In genomic region chr1:11873573-11873972, GRCm38 (mm10) we compare ENCODE assay signal across 14 mouse cellular contexts.
DNase-seq lines count a peak whose midpoint lies in the region; ATAC-seq lines count a peak whose summit lies in the region.
"Had no signal": no experiment of that assay in that cellular context is flagged by ENCODE, and none has a peak within 500 bp of the region (broad histone marks: within the 10 kb centered on the region; RNA-seq: fewer than 3 reads in every experiment).

No protein-coding gene starts in this region.

- peaks cover 5% of the 10 kb centered on the region; the same call in 1 of the 2 replicates for H3K4me1 ChIP-seq in embryonic facial prominence, embryonic 15.5 days
- H3K4me1 ChIP-seq: forebrain, embryonic 15.5 days; hindbrain, embryonic 10.5 days; liver, embryonic 13.5 days; midbrain, embryonic 15.5 days had no signal

- no peak overlapping the region for H3K9ac ChIP-seq in embryonic facial prominence, embryonic 15.5 days
- H3K9ac ChIP-seq: forebrain, embryonic 15.5 days; liver, embryonic 13.5 days; midbrain, embryonic 15.5 days had no signal

- H3K27ac ChIP-seq in embryonic facial prominence, embryonic 15.5 days (replicated peaks), result peak overlapping the region; percentile 36; the same call in 1 of the 2 replicates
- H3K27ac ChIP-seq: forebrain, embryonic 15.5 days; hindbrain, embryonic 10.5 days; liver, embryonic 13.5 days; midbrain, embryonic 15.5 days had no signal

- no peaks in the 10 kb centered on the region for H3K27me3 ChIP-seq in embryonic facial prominence, embryonic 15.5 days
- H3K27me3 ChIP-seq: forebrain, embryonic 15.5 days; liver, embryonic 13.5 days; midbrain, embryonic 15.5 days had no signal

- 70% methylated on average over 1 of the region's 1 CpGs for WGBS in embryonic facial prominence, embryonic 15.5 days

- no peak overlapping the region for H3K4me3 ChIP-seq in embryonic facial prominence, embryonic 15.5 days (replicated peaks)
- H3K4me3 ChIP-seq: erythroblast, embryonic 14.5 days; forebrain, embryonic 15.5 days; hindbrain, embryonic 10.5 days; liver, embryonic 13.5 days; midbrain, embryonic 15.5 days had no signal

- peak; percentile 83 for DNase-seq in heart, adult 11 months
- DNase-seq in heart, adult 8-10 months (ENCODE audit: low spot score), result no peak
- peak; percentile 3 to 15 for DNase-seq in kidney, postnatal 4 days
- DNase-seq in kidney, adult 9 months, result no peak
- peak; percentile 7 for DNase-seq in urinary bladder, postnatal 14 days (ENCODE audit: low spot score)
- no peak for DNase-seq in urinary bladder, postnatal 25 days (ENCODE audit: low spot score)
- DNase-seq: cerebellum, adult 11 months; liver, embryonic 13.5 days had no signal

- ATAC-seq in embryonic facial prominence, embryonic 15.5 days (ENCODE audit: insufficient number of reproducible peaks, low FRiP score, low TSS enrichment, low read depth), result no peak
- no peak for ATAC-seq in activated CD4-positive, CD25-positive, alpha-beta regulatory T cell, adult 4 months
- ATAC-seq: forebrain, embryonic 15.5 days; midbrain, embryonic 15.5 days had no signal

- H3K9me3 ChIP-seq in embryonic facial prominence, embryonic 15.5 days (replicated peaks), result no peaks in the 10 kb centered on the region
- H3K9me3 ChIP-seq: forebrain, embryonic 15.5 days; hindbrain, embryonic 10.5 days; liver, embryonic 13.5 days; midbrain, embryonic 15.5 days had no signal

- no peak overlapping the region for H3K4me2 ChIP-seq in embryonic facial prominence, embryonic 15.5 days (replicated peaks)
- H3K4me2 ChIP-seq: forebrain, embryonic 15.5 days; liver, embryonic 13.5 days; midbrain, embryonic 15.5 days had no signal

- H3K36me3 ChIP-seq in embryonic facial prominence, embryonic 15.5 days, result no peaks in the 10 kb centered on the region
- H3K36me3 ChIP-seq: forebrain, embryonic 15.5 days; hindbrain, embryonic 10.5 days; liver, embryonic 13.5 days; midbrain, embryonic 15.5 days had no signal

Comparison
In these comparisons a context has a peak if more than half of its experiments do, and no peak if none do; other contexts are left out.
1. DNase-seq: peak in heart, adult 11 months (single experiment), kidney, postnatal 4 days (2 of 2) and urinary bladder, postnatal 14 days (single experiment); none in heart, adult 8-10 months (single experiment), kidney, adult 9 months (single experiment) and urinary bladder, postnatal 25 days (single experiment).